Mouse (Mus musculus): ENCODE data around the gene Rnf212b.

Rnf212b gene

GRCm38 (mm10) chr14:54870861-54871260, 56.9 kb downstream of the Rnf212b start, which contains the start of gene Homez:
Gene Homez (minus strand): TSS chr14:54870961.
- DNase-seq (ENCODE audit: extremely low read depth, low read depth, low spot score): no peak

- no peak for DNase-seq (ENCODE audit: extremely low read depth, low read depth, low spot score)
Measured at GRCm38 (mm10) chr14:54874165-54874564, 60.2 kb downstream of the Rnf212b start.

- no peak for DNase-seq (ENCODE audit: extremely low read depth, low read depth, low spot score)
Measured at GRCm38 (mm10) chr14:54875844-54876538, 62.0 kb downstream of the Rnf212b start.

- no peak for DNase-seq (ENCODE audit: extremely low read depth, low read depth, low spot score)
Measured at GRCm38 (mm10) chr14:54876539-54877047, 62.7 kb downstream of the Rnf212b start.

GRCm38 (mm10) chr14:54877048-54877715, 63.2 kb downstream of the Rnf212b start, which contains the start of gene Ppp1r3e:
Gene Ppp1r3e (minus strand): TSS chr14:54877550.
- DNase-seq (ENCODE audit: extremely low read depth, low read depth, low spot score): no peak

- no peak for DNase-seq (ENCODE audit: extremely low read depth, low read depth, low spot score)
Measured at GRCm38 (mm10) chr14:54883154-54884021, 69.4 kb downstream of the Rnf212b start, which contains the start of the genes Bcl2l2 and Gm20521. Gene Bcl2l2 (plus strand): TSS chr14:54883377. Gene Gm20521 (plus strand): TSS chr14:54883441.

GRCm38 (mm10) chr14:54884022-54884712, 70.2 kb downstream of the Rnf212b start:
- DNase-seq (ENCODE audit: extremely low read depth, low read depth, low spot score): no peak

- no peak for DNase-seq (ENCODE audit: extremely low read depth, low read depth, low spot score)
Measured at GRCm38 (mm10) chr14:54885309-54885708, 71.4 kb downstream of the Rnf212b start.

- DNase-seq (ENCODE audit: extremely low read depth, low read depth, low spot score): no peak
Measured at GRCm38 (mm10) chr14:54892200-54892599, 78.3 kb downstream of the Rnf212b start, which contains the start of gene Pabpn1. Gene Pabpn1 (plus strand): TSS chr14:54892500.

GRCm38 (mm10) chr14:54893651-54894181, 79.8 kb downstream of the Rnf212b start:
- peak; percentile 98 for DNase-seq (ENCODE audit: extremely low read depth, low read depth, low spot score)

GRCm38 (mm10) chr14:54894296-54895151, 80.6 kb downstream of the Rnf212b start:
- no peak for DNase-seq (ENCODE audit: extremely low read depth, low read depth, low spot score)

GRCm38 (mm10) chr14:54897445-54897844, 83.5 kb downstream of the Rnf212b start:
- DNase-seq (ENCODE audit: extremely low read depth, low read depth, low spot score): no peak

- peak; percentile 46 for DNase-seq (ENCODE audit: extremely low read depth, low read depth, low spot score)
Measured at GRCm38 (mm10) chr14:54900383-54900782, 86.4 kb downstream of the Rnf212b start.

- no peak for DNase-seq (ENCODE audit: extremely low read depth, low read depth, low spot score)
Measured at GRCm38 (mm10) chr14:54903641-54904040, 89.7 kb downstream of the Rnf212b start.

All from fat pad, adult 2 months (tissue).